Mouse (Mus musculus) spleen, adult 2 months (tissue): ENCODE data around the gene Dip2c. TPM values are rescaled to one million over a fixed set of nuclear protein-coding genes. Genes with fewer than 3 reads are reported as not detected.
A peak's percentile ranks its signal among the peaks of the same experiment; 100 is the strongest.

Source experiments
- DNase-seq, 2 experiments: peaks; one replicate each; pipeline versions ENCODE4 v3.0.0 to v3.0.0-alpha.2; 2012 to 2021; ENCODE audit warnings: low spot score in 2 of 2, low read depth in 1 of 2
- H3K27ac ChIP-seq: fragments of 200-500 bp; 2 replicates; pipeline ENCODE4 v1.5.1; 2012; ENCODE audit warnings: low read length, inconsistent platforms; ENCODE audit not compliant: insufficient read depth
- H3K27me3 ChIP-seq: fragments of 200-500 bp; 2 replicates; pipeline ENCODE4 v1.6.1; 2012; ENCODE audit warnings: mild to moderate bottlenecking, moderate library complexity, low read length, inconsistent platforms; ENCODE audit not compliant: control insufficient read depth, insufficient read depth
- H3K36me3 ChIP-seq: fragments of 200-500 bp; 2 replicates; pipeline ENCODE4 v1.6.1; 2012; ENCODE audit warnings: mild to moderate bottlenecking, low read length, inconsistent platforms; ENCODE audit not compliant: control insufficient read depth, insufficient read depth
- H3K4me1 ChIP-seq: fragments of 200-500 bp; 2 replicates; pipeline ENCODE4 v1.6.1; 2011; ENCODE audit warnings: inconsistent platforms; ENCODE audit not compliant: control insufficient read depth, insufficient read depth, insufficient read length
- H3K4me3 ChIP-seq: fragments of 200-500 bp; 2 replicates; pipeline ENCODE4 v1.5.1; 2011; ENCODE audit warnings: mild to moderate bottlenecking, inconsistent platforms; ENCODE audit not compliant: insufficient read depth, insufficient read length; ENCODE audit errors: extremely low read depth
- CTCF ChIP-seq: fragments of 200-500 bp; IDR thresholded peaks from 2 replicates; pipeline ENCODE4 v1.5.1; 2011; ENCODE audit warnings: mild to moderate bottlenecking, inconsistent platforms; ENCODE audit not compliant: insufficient read depth, insufficient read length, insufficient replicate concordance; ENCODE audit errors: extremely low read depth
- POLR2A ChIP-seq: fragments of 200-500 bp; IDR thresholded peaks from 2 replicates; pipeline ENCODE4 v1.6.1; 2011; ENCODE audit warnings: low read depth, low read length, inconsistent platforms
- WGBS: fragments of 180-500 bp; shearing (Covaris S2); methylation state at CpG from one replicate; pipeline ENCODE4 v1.1.7; 2018; 5-methylcytosine and 5-hydroxymethylcytosine counted together
- polyA plus RNA-seq: library from polyadenylated mRNA; depleted of rRNA; stranded (reverse); fragments of >200 nt; gene quantifications from 2 replicates; pipeline ENCODE4 v1.2.3, GENCODE M21; 2012

The Dip2c gene
- polyA plus RNA-seq, 1 experiment = 2.3 TPM

GRCm38 (mm10) chr13:9599334-9600096 is 323.2 kb downstream of the Dip2c start:
- 50% methylated on average over 6 of the region's 6 CpGs for WGBS
- no peaks in the 10 kb centered on the region for H3K27me3 ChIP-seq
- peaks cover 2% of the 10 kb centered on the region; the same call in 1 of the 2 replicates for H3K36me3 ChIP-seq
- no peak overlapping the region for H3K4me3 ChIP-seq
- H3K27ac ChIP-seq = no peak overlapping the region
- DNase-seq = peak in 1 of 2 experiments; percentile 14
- TF ChIP-seq POLR2A (no peak), CTCF (no peak)
- no peaks in the 10 kb centered on the region; the same call in 1 of the 2 replicates for H3K4me1 ChIP-seq

DNA sequence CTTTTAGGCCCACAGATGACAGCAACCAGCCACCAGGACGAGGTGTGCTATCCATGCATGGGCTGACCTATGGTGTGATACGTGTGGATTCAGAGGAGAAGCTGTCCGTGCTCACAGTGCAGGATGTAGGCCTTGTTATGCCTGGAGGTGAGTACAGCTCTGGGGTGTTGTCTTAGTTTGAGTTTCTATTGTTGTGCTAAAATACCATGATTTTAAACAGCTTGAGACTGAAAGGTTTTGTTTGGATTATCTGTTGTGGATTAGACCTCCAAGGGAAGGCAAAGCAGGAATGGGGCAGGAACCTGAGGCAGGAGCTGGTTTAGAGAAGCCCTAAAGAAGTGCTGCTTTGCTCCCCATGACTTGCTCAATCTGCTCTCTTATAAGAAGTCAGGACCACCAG is 325.0 kb downstream of the Dip2c start:
- Histone ChIP-seq H3K27ac (no peak overlapping the region), H3K4me1 (no peaks in the 10 kb centered on the region; the same call in 1 of the 2 replicates), H3K36me3 (peaks cover 2% of the 10 kb centered on the region; the same call in 1 of the 2 replicates), H3K27me3 (no peaks in the 10 kb centered on the region), H3K4me3 (no peak overlapping the region)
- no peak for TF ChIP-seq CTCF
- no peak for TF ChIP-seq POLR2A
- no peak for DNase-seq
- WGBS = 95% methylated on average over 3 of the region's 3 CpGs

DNA sequence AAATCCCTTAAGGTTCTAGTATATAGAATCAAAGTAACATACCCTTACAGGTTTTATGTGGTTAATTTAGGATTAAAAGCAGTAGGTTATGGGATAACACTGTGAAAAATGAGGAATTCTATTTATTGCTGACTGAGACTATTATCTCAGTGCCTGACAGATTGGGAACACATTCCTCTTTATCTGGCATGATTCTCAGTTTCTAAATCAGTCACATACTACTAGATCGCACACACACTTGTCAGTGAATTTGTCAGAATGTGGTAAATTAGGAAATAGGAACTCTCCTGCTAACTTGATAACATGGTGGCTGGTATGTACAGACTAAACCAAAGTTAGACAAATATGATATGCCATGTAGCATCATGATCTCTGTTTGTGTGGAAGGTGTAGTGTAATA is 334.9 kb downstream of the Dip2c start:
- 70% methylated on average over 1 of the region's 1 CpGs for WGBS
- Histone ChIP-seq H3K36me3 (no peaks in the 10 kb centered on the region), H3K27ac (no peak overlapping the region), H3K4me1 (no peaks in the 10 kb centered on the region), H3K27me3 (no peaks in the 10 kb centered on the region), H3K4me3 (no peak overlapping the region)
- TF ChIP-seq POLR2A = no peak
- TF ChIP-seq CTCF = no peak
- DNase-seq = no peak

DNA sequence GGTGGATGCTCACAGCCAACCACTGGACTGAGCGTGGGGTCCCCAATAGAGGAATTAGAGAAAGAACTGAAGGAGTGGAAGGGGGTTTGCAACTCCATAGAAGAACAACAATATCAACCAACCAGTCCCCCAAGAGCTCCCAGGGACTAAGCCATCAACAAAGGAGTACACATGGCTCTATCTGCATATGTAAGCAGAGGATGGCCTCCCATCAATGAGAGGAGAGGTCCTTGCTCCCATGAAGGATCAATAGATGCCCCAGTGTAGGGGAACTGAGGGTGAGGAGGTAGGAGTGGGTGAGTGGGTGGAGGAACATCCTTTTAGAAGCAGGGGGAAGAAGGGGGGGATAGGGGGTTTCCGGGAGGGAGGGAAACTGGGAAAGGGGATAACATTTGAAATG is 356.4 kb downstream of the Dip2c start:
- Histone ChIP-seq H3K27ac (no peak overlapping the region), H3K4me3 (no peak overlapping the region), H3K4me1 (no peaks in the 10 kb centered on the region), H3K27me3 (no peaks in the 10 kb centered on the region), H3K36me3 (no peaks in the 10 kb centered on the region)
- 93% methylated on average over 2 of the region's 2 CpGs for WGBS
- no peak for DNase-seq
- no peak for TF ChIP-seq POLR2A
- TF ChIP-seq CTCF = no peak

DNA sequence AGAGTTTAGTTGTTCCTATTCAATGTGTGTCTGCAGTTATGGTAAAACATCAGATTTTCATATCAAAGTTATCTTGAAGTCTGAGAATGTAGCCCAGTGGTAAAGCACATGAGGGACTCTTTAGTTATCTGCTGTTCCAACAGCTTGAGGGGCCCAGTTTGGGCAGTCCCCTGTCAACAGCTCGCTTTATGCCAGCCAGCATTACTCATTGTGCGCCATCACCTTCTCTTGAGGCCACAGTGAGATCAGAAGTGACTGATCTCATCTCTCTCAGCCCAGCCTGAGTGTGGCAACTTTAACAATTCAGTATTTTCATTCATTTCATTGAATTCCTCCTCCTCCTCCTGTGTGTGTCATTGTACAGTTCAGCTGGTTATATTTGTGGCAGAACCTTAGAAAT is 359.6 kb downstream of the Dip2c start:
- H3K4me3 ChIP-seq = no peak overlapping the region
- no peak for DNase-seq
- H3K27me3 ChIP-seq = no peaks in the 10 kb centered on the region
- WGBS = 89% methylated on average over 2 of the region's 2 CpGs
- no peaks in the 10 kb centered on the region for H3K4me1 ChIP-seq
- no peak overlapping the region for H3K27ac ChIP-seq
- no peak for TF ChIP-seq CTCF
- TF ChIP-seq POLR2A = no peak
- H3K36me3 ChIP-seq = no peaks in the 10 kb centered on the region

- H3K4me1 ChIP-seq = no peaks in the 10 kb centered on the region
- no peak overlapping the region for H3K4me3 ChIP-seq
- TF ChIP-seq POLR2A (no peak), CTCF (no peak)
- H3K36me3 ChIP-seq = no peaks in the 10 kb centered on the region
- H3K27me3 ChIP-seq = no peaks in the 10 kb centered on the region
- WGBS = 65% methylated on average over 4 of the region's 4 CpGs
- no peak overlapping the region for H3K27ac ChIP-seq
- DNase-seq = no peak
Observed at GRCm38 (mm10) chr13:9636505-9636904, 360.2 kb downstream of the Dip2c start.

DNA sequence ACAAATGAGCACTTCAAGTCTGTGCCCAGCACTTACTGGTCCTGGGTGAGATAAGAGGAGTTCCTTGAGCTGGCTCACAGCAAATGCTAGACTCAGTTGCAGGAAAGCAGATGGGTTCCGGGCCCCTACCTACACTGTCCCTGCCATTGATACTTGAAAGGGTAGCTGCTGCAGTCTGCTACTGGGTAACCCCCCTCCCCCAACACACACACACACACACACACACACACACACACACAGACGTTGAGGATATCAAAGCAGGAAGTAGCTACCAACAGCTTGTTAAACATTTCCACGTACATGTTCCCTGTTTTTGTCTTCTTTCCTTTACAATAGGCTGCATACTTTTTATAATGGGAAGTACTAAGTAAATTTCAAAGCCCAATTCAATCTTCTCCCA is 361.6 kb downstream of the Dip2c start:
- H3K27me3 ChIP-seq = no peaks in the 10 kb centered on the region
- no peaks in the 10 kb centered on the region for H3K4me1 ChIP-seq
- H3K27ac ChIP-seq = no peak overlapping the region
- no peak for DNase-seq
- H3K4me3 ChIP-seq = no peak overlapping the region
- H3K36me3 ChIP-seq = no peaks in the 10 kb centered on the region
- 36% methylated on average over 3 of the region's 3 CpGs for WGBS
- no peak for TF ChIP-seq CTCF
- TF ChIP-seq POLR2A = no peak
